Mouse (Mus musculus) CH12.LX (cell line): ENCODE data around the gene Borcs7. TPM values are rescaled to one million over a fixed set of nuclear protein-coding genes. Genes with fewer than 3 reads are reported as not detected.

Source experiments
- DNase-seq: peaks from one replicate; pipeline ENCODE4 v3.0.0-alpha.2; 2013; ENCODE audit errors: extremely low read depth
- H3K27ac ChIP-seq: 2 replicates; pipeline ENCODE4 v1.5.1; 2012; ENCODE audit warnings: low read depth, mild to moderate bottlenecking, control low read depth, moderate library complexity; ENCODE audit not compliant: insufficient read depth
- H3K27me3 ChIP-seq: replicated peaks from 2 replicates; pipeline ENCODE3; 2012; ENCODE audit warnings: inconsistent platforms
- H3K36me3 ChIP-seq, 2 experiments: replicated peaks in 1 of 2; 2 replicates each; pipeline versions ENCODE3 to v1.6.1; 2012; ENCODE audit warnings: inconsistent platforms in 1 of 2, low read length in 1 of 2, mild to moderate bottlenecking in 1 of 2, mixed read lengths in 1 of 2, moderate library complexity in 1 of 2; ENCODE audit not compliant: control insufficient read depth in 1 of 2, insufficient read depth in 1 of 2
- H3K4me1 ChIP-seq, 2 experiments: 2 replicates each; pipeline ENCODE4 v1.6.1; 2012; ENCODE audit warnings: inconsistent platforms in 1 of 2, moderate library complexity in 1 of 2; ENCODE audit not compliant: insufficient read depth in 2 of 2, control insufficient read depth in 1 of 2
- H3K4me2 ChIP-seq: 2 replicates; pipeline ENCODE4 v1.6.1; 2012; ENCODE audit warnings: low read depth, mild to moderate bottlenecking, control low read depth; ENCODE audit not compliant: poor library complexity, insufficient read depth, severe bottlenecking
- H3K4me3 ChIP-seq, 3 experiments: fragments of 150-350 bp in 1 of 3; sonication (generic) in 1 of 3; replicated peaks in 1 of 3; 2 replicates each; pipeline versions ENCODE3 to v1.5.1; 2011 to 2012; ENCODE audit warnings: low read depth in 2 of 3, low read length in 2 of 3, mild to moderate bottlenecking in 2 of 3, moderate library complexity in 2 of 3, control low read depth in 1 of 3, improper control_type of control experiment in 1 of 3, inconsistent platforms in 1 of 3, mixed read lengths in 1 of 3; ENCODE audit not compliant: poor library complexity in 1 of 3
- H3K79me2 ChIP-seq: replicated peaks from 2 replicates; pipeline ENCODE4 v1.6.1; 2012; ENCODE audit warnings: mild to moderate bottlenecking, moderate library complexity; ENCODE audit not compliant: control insufficient read depth, poor library complexity, insufficient read depth, severe bottlenecking; ENCODE audit errors: extremely low read depth
- H3K9ac ChIP-seq: 2 replicates; pipeline ENCODE4 v1.6.1; 2012; ENCODE audit warnings: low read depth, mild to moderate bottlenecking, control low read depth, moderate library complexity; ENCODE audit not compliant: insufficient read depth
- H3K9me3 ChIP-seq: replicated peaks from 2 replicates; pipeline ENCODE3; 2012; ENCODE audit warnings: low read length, inconsistent platforms, mixed read lengths
- BHLHE40 ChIP-seq: IDR thresholded peaks from 2 replicates; pipeline ENCODE4 v1.6.1; 2011; ENCODE audit warnings: mild to moderate bottlenecking, low read depth, low read length, improper control_type of control experiment
- CTCF ChIP-seq, 2 experiments: IDR thresholded peaks in 1 of 2; conservative IDR thresholded peaks in 1 of 2; 2 replicates each; pipeline ENCODE4 v1.5.1; 2011 to 2012; ENCODE audit warnings: low read depth in 2 of 2, low read length in 2 of 2, improper control_type of control experiment in 1 of 2, inconsistent platforms in 1 of 2, mild to moderate bottlenecking in 1 of 2, moderate library complexity in 1 of 2
- EP300 ChIP-seq: IDR thresholded peaks from 2 replicates; pipeline ENCODE4 v1.6.1; 2011; ENCODE audit warnings: low read length, improper control_type of control experiment
- HCFC1 ChIP-seq: IDR thresholded peaks from 2 replicates; pipeline ENCODE4 v1.6.1; 2012; ENCODE audit warnings: low read depth, mild to moderate bottlenecking, inconsistent platforms, low read length, improper control_type of control experiment
- JUN ChIP-seq: IDR thresholded peaks from 2 replicates; pipeline ENCODE4 v1.6.1; 2011; ENCODE audit warnings: low read depth, mild to moderate bottlenecking, low read length, improper control_type of control experiment, moderate library complexity; ENCODE audit not compliant: insufficient read depth
- MAX ChIP-seq: IDR thresholded peaks from 2 replicates; pipeline ENCODE4 v1.6.1; 2011; ENCODE audit warnings: low read length, improper control_type of control experiment
- MAZ ChIP-seq: IDR thresholded peaks from 2 replicates; pipeline ENCODE4 v1.6.1; 2012; ENCODE audit warnings: low read depth, mild to moderate bottlenecking, inconsistent platforms, low read length, improper control_type of control experiment, moderate library complexity
- MXI1 ChIP-seq: IDR thresholded peaks from 2 replicates; pipeline ENCODE4 v1.6.1; 2011; ENCODE audit warnings: mild to moderate bottlenecking, low read depth, low read length, improper control_type of control experiment
- NRF1 ChIP-seq: IDR thresholded peaks from 2 replicates; pipeline ENCODE4 v1.6.1; 2014; ENCODE audit warnings: low read depth, mild to moderate bottlenecking, inconsistent platforms, low read length, improper control_type of control experiment, moderate library complexity
- PAX5 ChIP-seq: IDR thresholded peaks from 2 replicates; pipeline ENCODE4 v1.6.1; 2012; ENCODE audit warnings: low read length, inconsistent platforms, mixed read lengths
- POLR2A ChIP-seq: IDR thresholded peaks from 2 replicates; pipeline ENCODE4 v1.6.1; 2011; ENCODE audit warnings: low read depth, mild to moderate bottlenecking, improper control_type of control experiment, low read length
- RAD21 ChIP-seq: IDR thresholded peaks from 2 replicates; pipeline ENCODE4 v1.6.1; 2011; ENCODE audit warnings: low read depth, mild to moderate bottlenecking, low read length, improper control_type of control experiment, moderate library complexity
- TBP ChIP-seq: conservative IDR thresholded peaks from 2 replicates; pipeline ENCODE4 v1.6.1; 2011; ENCODE audit warnings: low read depth, low read length, improper control_type of control experiment
- UBTF ChIP-seq: IDR thresholded peaks from 2 replicates; pipeline ENCODE4 v1.6.1; 2012; ENCODE audit warnings: low read depth, mild to moderate bottlenecking, inconsistent platforms, low read length, improper control_type of control experiment, moderate library complexity
- USF2 ChIP-seq: conservative IDR thresholded peaks from 2 replicates; pipeline ENCODE4 v1.6.1; 2011; ENCODE audit warnings: low read depth, low read length, improper control_type of control experiment
- ZC3H11A ChIP-seq: IDR thresholded peaks from 2 replicates; pipeline ENCODE4 v1.6.1; 2012; ENCODE audit warnings: low read depth, mild to moderate bottlenecking, inconsistent platforms, low read length, improper control_type of control experiment
- ZKSCAN1 ChIP-seq: IDR thresholded peaks from 2 replicates; pipeline ENCODE4 v1.6.1; 2012; ENCODE audit warnings: low read depth, inconsistent platforms, low read length, improper control_type of control experiment, borderline replicate concordance
- ZNF384 ChIP-seq: IDR thresholded peaks from 2 replicates; pipeline ENCODE4 v1.6.1; 2012; ENCODE audit warnings: low read depth, low read length, improper control_type of control experiment, inconsistent platforms
- dilution Hi-C: fragments of 300-500 bp; cut with MboI; formaldehyde crosslinking; loops from 2 replicates; pipeline ENCODE4 v1.14.3; 2020; ENCODE audit warnings: low sequenced_read_pairs; ENCODE audit not compliant: extremely low pct_unique_long_range_greater_than_20kb, extremely low pct_ligation_motif_present
- in situ Hi-C: fragments of 300-500 bp; cut with MboI; formaldehyde crosslinking; loops from 3 replicates; pipeline ENCODE4 v1.14.3; 2019; ENCODE audit warnings: low sequenced_read_pairs, low pct_ligation_motif_present, low pct_unique_long_range_greater_than_20kb, mixed read lengths
- polyA plus RNA-seq: library from polyadenylated mRNA; unstranded; fragments of >175 nt; gene quantifications from 2 replicates; pipeline ENCODE4 v1.2.1, GENCODE M21; 2012; ENCODE audit warnings: low read depth; ENCODE audit not compliant: insufficient read length
- total RNA-seq, 2 experiments: library from RNA; depleted of rRNA; stranded (reverse); fragments of 300-350 nt in 1 of 2; fragments of >200 nt in 1 of 2; gene quantifications; 2 replicates each; pipeline ENCODE4 v1.2.3; 2012 to 2014

The Borcs7 gene
- total and polyA plus RNA-seq, 3 experiments = 6.6 to 14.5 (median 7.6) TPM

DNA sequence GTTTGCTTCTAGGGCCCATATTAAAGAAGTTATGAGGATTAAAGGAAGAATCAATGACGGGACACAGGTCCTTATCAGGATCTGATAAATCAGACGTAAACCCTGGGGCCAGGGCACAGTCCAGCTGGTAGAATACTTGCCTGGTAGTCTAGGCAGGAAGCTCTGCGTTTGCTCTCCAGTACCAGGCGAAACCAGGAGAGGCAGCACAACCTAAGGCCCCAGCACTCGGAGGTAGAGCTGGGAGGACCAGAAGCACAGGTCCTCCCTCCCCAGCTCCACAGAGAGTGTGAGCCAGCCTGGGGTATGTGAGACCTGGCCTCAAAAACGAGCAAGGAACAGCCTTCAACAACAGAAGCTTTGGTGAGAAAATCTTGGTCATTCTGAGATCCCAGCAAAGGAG lies 51.9 kb downstream of the Borcs7 start:
- dilution Hi-C loops = no loop called here
- no peak for DNase-seq
- in situ Hi-C loops = loop anchor here (5.0 kb wide), 2 partner anchors 69 to 154 kb away; partner anchors contain the start of gene Cyp17a1

GRCm38 (mm10) chr19:46744681-46745080 lies 55.0 kb downstream of the Borcs7 start:
- Histone ChIP-seq H3K9me3 (no peaks in the 10 kb centered on the region), H3K9ac (no peak overlapping the region), H3K4me2 (no peak overlapping the region), H3K4me3 (no peak overlapping the region), H3K36me3 (peaks cover 0 to 20% of the 10 kb centered on the region in 2 experiments), H3K27me3 (peaks cover 2% of the 10 kb centered on the region), H3K79me2 (no peaks in the 10 kb centered on the region), H3K27ac (no peak overlapping the region), H3K4me1 (no peaks in the 10 kb centered on the region)
- DNase-seq = no peak
- in situ Hi-C loops = loop anchor here (5.0 kb wide), 2 partner anchors 72 to 157 kb away; partner anchors contain the start of gene Cyp17a1
- dilution Hi-C loops = no loop called here
- no peak for TF ChIP-seq MAX
- no peak for TF ChIP-seq USF2
- TF ChIP-seq MAZ = no peak
- TF ChIP-seq MXI1 = no peak
- no peak for TF ChIP-seq BHLHE40
- no peak for TF ChIP-seq ZKSCAN1
- TF ChIP-seq JUN = no peak
- TF ChIP-seq TBP = no peak
- no peak for TF ChIP-seq EP300
- no peak for TF ChIP-seq ZNF384
- no peak for TF ChIP-seq ZC3H11A
- no peak for TF ChIP-seq HCFC1
- TF ChIP-seq NRF1 = no peak
- no peak for TF ChIP-seq UBTF
- no peak for TF ChIP-seq RAD21
- no peak for TF ChIP-seq PAX5
- no peak for TF ChIP-seq POLR2A
- TF ChIP-seq, all 38 proteins: peak for 0

More for the DNA sequence above, 51.9 kb downstream of the Borcs7 start:
- H3K4me3 ChIP-seq = no peak overlapping the region
- peaks cover 16 to 49% of the 10 kb centered on the region in 2 experiments for H3K36me3 ChIP-seq
- H3K9ac ChIP-seq = no peak overlapping the region
- no peaks in the 10 kb centered on the region for H3K27me3 ChIP-seq
- no peaks in the 10 kb centered on the region for H3K9me3 ChIP-seq
- TF ChIP-seq RAD21 (peak; percentile 25), HCFC1 (no peak), CTCF (conservative IDR thresholded peaks at IDR 0.05 in 1 of 2, IDR thresholded peaks at IDR 0.05 in 1 of 2; ENCODE audit: low read depth in 2 of 2, low read length in 2 of 2) (peak in 1 of 2 experiments; percentile 44; a peak in 2 of 4 replicates)
- 0 out of 4 replicates have a peak, but pooled peaks cover 0 to 2% of the 10 kb centered on the region in 2 experiments for H3K4me1 ChIP-seq
- H3K4me2 ChIP-seq = no peak overlapping the region
- H3K27ac ChIP-seq = no peak overlapping the region
- H3K79me2 ChIP-seq = no peaks in the 10 kb centered on the region
